Mouse (Mus musculus): ENCODE measurements around the gene Stard7. TPM values are rescaled to one million over a fixed set of nuclear protein-coding genes. Genes with fewer than 3 reads are reported as not detected.
A peak's percentile ranks its signal among the peaks of the same experiment; 100 is the strongest.

Gene Stard7
- polyA plus RNA-seq, 1 experiment from 2014 or later: 37.5 TPM

GRCm38 (mm10) chr2:127337531-127337930 is 67.5 kb downstream of the Stard7 start:
- Histone ChIP-seq H3K4me3 (replicated peaks) (peak overlapping the region; percentile 53), H3K9me3 (replicated peaks) (no peaks in the 10 kb centered on the region), H3K4me2 (peak overlapping the region; percentile 75), H3K9ac (no peak overlapping the region), H3K4me1 (replicated peaks) (peaks cover 50% of the 10 kb centered on the region), H3K36me3 (replicated peaks) (no peaks in the 10 kb centered on the region), H3K27ac (replicated peaks) (no peak overlapping the region), H3K27me3 (peaks cover 61% of the 10 kb centered on the region)
- no peak for ATAC-seq (ENCODE audit: insufficient read depth)
- WGBS (ENCODE audit: insufficient replicate concordance): 9% methylated on average over 11 of the region's 11 CpGs

- Histone ChIP-seq H3K4me3 (replicated peaks) (peak overlapping the region; percentile 53; the same call in 1 of the 2 replicates), H3K9me3 (replicated peaks) (no peaks in the 10 kb centered on the region), H3K9ac (no peak overlapping the region), H3K4me2 (peak overlapping the region; percentile 75), H3K27ac (replicated peaks) (no peak overlapping the region), H3K27me3 (peaks cover 59% of the 10 kb centered on the region), H3K4me1 (replicated peaks) (peaks cover 50% of the 10 kb centered on the region), H3K36me3 (replicated peaks) (no peaks in the 10 kb centered on the region)
- 39% methylated on average over 7 of the region's 7 CpGs for whole genome bisulfite sequencing (ENCODE audit: insufficient replicate concordance)
- ATAC-seq (ENCODE audit: insufficient read depth): no peak
Observed at GRCm38 (mm10) chr2:127338012-127338411, 68.0 kb downstream of the Stard7 start.

- H3K9ac ChIP-seq: no peak within 1 kb of the TSS
- H3K36me3 ChIP-seq (replicated peaks): no peaks in the 10 kb centered on the region
- H3K4me2 ChIP-seq: peak within 1 kb of the TSS; percentile 75
- no peaks in the 10 kb centered on the region for H3K9me3 ChIP-seq (replicated peaks)
- no peak within 1 kb of the TSS for H3K27ac ChIP-seq (replicated peaks)
- H3K4me1 ChIP-seq (replicated peaks): peaks cover 50% of the 10 kb centered on the region
- H3K27me3 ChIP-seq: peaks cover 55% of the 10 kb centered on the region
- ATAC-seq (ENCODE audit: insufficient read depth): no peak
- peak within 1 kb of the TSS; percentile 53; the same call in 1 of the 2 replicates for H3K4me3 ChIP-seq (replicated peaks)
- 52% methylated on average over 4 of the region's 4 CpGs for WGBS (ENCODE audit: insufficient replicate concordance)
Observed at GRCm38 (mm10) chr2:127338416-127338815, 68.4 kb downstream of the Stard7 start, which contains the start of gene Astl. TSS of gene Astl (plus strand) at chr2:127338639.

- H3K9me3 ChIP-seq (replicated peaks): no peaks in the 10 kb centered on the region
- H3K4me3 ChIP-seq (replicated peaks): no peak overlapping the region
- H3K9ac ChIP-seq: no peak overlapping the region
- H3K27me3 ChIP-seq: peaks cover 51% of the 10 kb centered on the region
- no peak overlapping the region for H3K4me2 ChIP-seq
- WGBS (ENCODE audit: insufficient replicate concordance): 47% methylated on average over 4 of the region's 4 CpGs
- H3K36me3 ChIP-seq (replicated peaks): no peaks in the 10 kb centered on the region
- H3K4me1 ChIP-seq (replicated peaks): peaks cover 46% of the 10 kb centered on the region
- ATAC-seq (ENCODE audit: insufficient read depth): no peak
- H3K27ac ChIP-seq (replicated peaks): no peak overlapping the region
Observed at GRCm38 (mm10) chr2:127338833-127339232, 68.8 kb downstream of the Stard7 start.

GRCm38 (mm10) chr2:127339262-127339661 is 69.2 kb downstream of the Stard7 start:
- Histone ChIP-seq H3K9ac (no peak overlapping the region), H3K9me3 (replicated peaks) (no peaks in the 10 kb centered on the region), H3K4me1 (replicated peaks) (peaks cover 43% of the 10 kb centered on the region), H3K27me3 (peaks cover 46% of the 10 kb centered on the region), H3K27ac (replicated peaks) (no peak overlapping the region), H3K36me3 (replicated peaks) (no peaks in the 10 kb centered on the region), H3K4me3 (replicated peaks) (no peak overlapping the region), H3K4me2 (no peak overlapping the region)
- 68% methylated on average over 6 of the region's 6 CpGs for WGBS (ENCODE audit: insufficient replicate concordance)
- ATAC-seq (ENCODE audit: insufficient read depth): no peak

- H3K36me3 ChIP-seq (replicated peaks): no peaks in the 10 kb centered on the region
- 11% methylated on average over 3 of the region's 3 CpGs for WGBS (ENCODE audit: insufficient replicate concordance)
- H3K9ac ChIP-seq: no peak overlapping the region
- H3K27ac ChIP-seq (replicated peaks): no peak overlapping the region
- H3K27me3 ChIP-seq: peaks cover 27% of the 10 kb centered on the region
- no peak overlapping the region for H3K4me2 ChIP-seq
- H3K4me3 ChIP-seq (replicated peaks): no peak overlapping the region
- H3K4me1 ChIP-seq (replicated peaks): peaks cover 27% of the 10 kb centered on the region
- no peaks in the 10 kb centered on the region for H3K9me3 ChIP-seq (replicated peaks)
- ATAC-seq (ENCODE audit: insufficient read depth): no peak
Observed at GRCm38 (mm10) chr2:127341159-127341558, 71.1 kb downstream of the Stard7 start.

GRCm38 (mm10) chr2:127346334-127346733 is 76.3 kb downstream of the Stard7 start:
- Histone ChIP-seq H3K9ac (no peak overlapping the region), H3K4me2 (no peak overlapping the region), H3K9me3 (replicated peaks) (no peaks in the 10 kb centered on the region), H3K27ac (replicated peaks) (no peak overlapping the region), H3K27me3 (peaks cover 22% of the 10 kb centered on the region), H3K4me1 (replicated peaks) (no peaks in the 10 kb centered on the region), H3K36me3 (replicated peaks) (no peaks in the 10 kb centered on the region), H3K4me3 (replicated peaks) (no peak overlapping the region)
- 28% methylated on average over 1 of the region's 1 CpGs for WGBS (ENCODE audit: insufficient replicate concordance)
- no peak for ATAC-seq (ENCODE audit: insufficient read depth)

GRCm38 (mm10) chr2:127347147-127347985 is 77.3 kb downstream of the Stard7 start:
- Histone ChIP-seq H3K27me3 (peaks cover 18% of the 10 kb centered on the region), H3K4me2 (no peak overlapping the region), H3K4me3 (replicated peaks) (no peak overlapping the region), H3K9me3 (replicated peaks) (no peaks in the 10 kb centered on the region), H3K27ac (replicated peaks) (no peak overlapping the region), H3K9ac (no peak overlapping the region), H3K4me1 (replicated peaks) (no peaks in the 10 kb centered on the region), H3K36me3 (replicated peaks) (no peaks in the 10 kb centered on the region)
- no peak for ATAC-seq (ENCODE audit: insufficient read depth)
- WGBS (ENCODE audit: insufficient replicate concordance): 62% methylated on average over 13 of the region's 13 CpGs

Other genes starting within 250 kb of the Stard7 start
- gene Blvra, start 199.6 kb upstream of the Stard7 start, polyA plus RNA-seq (2015; fragmentation: Nextera tagmentation; extraction: Ambion mirVana): 51.6 and 56.3 TPM in 2 replicates
- gene Ncaph, start 136.3 kb upstream of the Stard7 start, polyA plus RNA-seq (2015; fragmentation: Nextera tagmentation; extraction: Ambion mirVana): 54.9 and 57.2 TPM in 2 replicates
- 23.3 and 24.0 TPM in 2 replicates for gene Itpripl1, start 126.8 kb upstream of the Stard7 start, polyA plus RNA-seq (2015; fragmentation: Nextera tagmentation; extraction: Ambion mirVana)
- gene 1810024B03Rik, start 61.9 kb upstream of the Stard7 start, polyA plus RNA-seq (2015; fragmentation: Nextera tagmentation; extraction: Ambion mirVana): 0.58 and 0.76 TPM in 2 replicates
- gene Snrnp200, start 61.8 kb upstream of the Stard7 start, polyA plus RNA-seq (2015; fragmentation: Nextera tagmentation; extraction: Ambion mirVana): 23.3 and 29.1 TPM in 2 replicates
- 39.9 and 40.7 TPM in 2 replicates for gene Ciao1, start 22.4 kb upstream of the Stard7 start, polyA plus RNA-seq (2015; fragmentation: Nextera tagmentation; extraction: Ambion mirVana)
- gene Tmem127, start 22.3 kb upstream of the Stard7 start, polyA plus RNA-seq (2015; fragmentation: Nextera tagmentation; extraction: Ambion mirVana): 12.1 and 12.2 TPM in 2 replicates
- gene Dusp2, start 65.9 kb downstream of the Stard7 start, polyA plus RNA-seq (2015; fragmentation: Nextera tagmentation; extraction: Ambion mirVana): 2.6 and 2.9 TPM in 2 replicates
- gene Astl, start 68.4 kb downstream of the Stard7 start, polyA plus RNA-seq (2015; fragmentation: Nextera tagmentation; extraction: Ambion mirVana): 0.03 TPM in 1 of 2 replicates, not detected in the other
- 21.7 and 24.0 TPM in 2 replicates for gene Adra2b, start 93.0 kb downstream of the Stard7 start, polyA plus RNA-seq (2015; fragmentation: Nextera tagmentation; extraction: Ambion mirVana)
- gene Gpat2, start 155.0 kb downstream of the Stard7 start, polyA plus RNA-seq (2015; fragmentation: Nextera tagmentation; extraction: Ambion mirVana): 0.35 and 0.63 TPM in 2 replicates
- gene Fahd2a, start 174.3 kb downstream of the Stard7 start, polyA plus RNA-seq (2015; fragmentation: Nextera tagmentation; extraction: Ambion mirVana): 14.0 and 15.4 TPM in 2 replicates